Mouse (Mus musculus): ENCODE data around the gene Pcp4l1. TPM values are rescaled to one million over a fixed set of nuclear protein-coding genes. Genes with fewer than 3 reads are reported as not detected.

Pcp4l1 gene
- polyA plus RNA-seq, 1 experiment from 2014 or later: 29.9 TPM

DNA sequence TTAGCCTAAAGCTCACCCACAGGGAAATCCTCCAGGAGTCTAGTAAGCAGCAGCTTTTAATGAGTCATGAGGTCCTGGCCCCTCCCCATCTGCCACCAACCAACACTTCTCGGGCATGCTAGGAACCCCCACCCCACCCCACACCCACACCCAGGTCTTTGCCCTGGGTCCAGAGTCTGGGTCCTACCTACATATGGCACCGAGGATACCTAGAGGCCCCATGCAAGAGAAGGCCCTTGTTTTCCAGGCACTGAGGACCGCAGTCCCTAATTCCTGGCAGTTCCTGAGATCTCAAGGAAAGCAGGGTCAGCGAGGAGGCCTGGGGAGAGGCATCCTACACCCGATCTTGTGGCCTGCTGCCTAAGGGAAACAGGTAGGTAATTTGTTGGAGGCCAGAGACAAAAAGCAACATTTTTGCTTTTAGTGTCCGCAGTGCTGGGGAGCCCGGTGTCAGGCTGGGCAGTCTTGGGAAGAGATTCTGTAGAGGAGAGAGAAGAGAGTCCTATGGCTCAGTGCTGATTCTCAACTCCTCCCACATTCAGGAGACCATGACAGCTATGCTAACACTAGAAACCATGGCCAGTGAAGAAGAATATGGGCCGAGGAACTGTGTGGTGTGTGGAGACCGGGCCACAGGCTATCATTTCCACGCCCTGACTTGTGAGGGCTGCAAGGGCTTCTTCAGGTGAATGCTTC lies 17.9 kb upstream of the Pcp4l1 start, which contains the start of gene Nr1i3:
Nr1i3 (plus strand) TSS at position 170 of the 696 bp plus-strand sequence.
- WGBS: 46% methylated on average over 10 of the region's 10 CpGs
- Histone ChIP-seq H3K4me2 (replicated peaks; ENCODE audit: low read depth) (peak within 1 kb of the TSS; percentile 60), H3K9ac (ENCODE audit: low read depth, low read length) (peak within 1 kb of the TSS; percentile 48), H3K27ac (ENCODE audit: low read depth, low read length) (peak within 1 kb of the TSS; percentile 92), H3K36me3 (ENCODE audit: control insufficient read depth, insufficient read depth) (peaks cover 17% of the 10 kb centered on the region), H3K27me3 (replicated peaks; ENCODE audit: control insufficient read depth, insufficient read depth, low read length) (no peaks in the 10 kb centered on the region), H3K9me3 (ENCODE audit: control insufficient read depth) (no peaks in the 10 kb centered on the region), H3K4me1 (replicated peaks; ENCODE audit: control insufficient read depth, insufficient read depth, low read length) (peaks cover 2% of the 10 kb centered on the region; the same call in 1 of the 2 replicates), H3K4me3 (ENCODE audit: low read depth, low read length) (peak within 1 kb of the TSS; percentile 32)
- TF ChIP-seq CTCF (IDR thresholded peaks at IDR 0.05; ENCODE audit: low read depth): no peak
- peak; percentile 98 for ATAC-seq

DNA sequence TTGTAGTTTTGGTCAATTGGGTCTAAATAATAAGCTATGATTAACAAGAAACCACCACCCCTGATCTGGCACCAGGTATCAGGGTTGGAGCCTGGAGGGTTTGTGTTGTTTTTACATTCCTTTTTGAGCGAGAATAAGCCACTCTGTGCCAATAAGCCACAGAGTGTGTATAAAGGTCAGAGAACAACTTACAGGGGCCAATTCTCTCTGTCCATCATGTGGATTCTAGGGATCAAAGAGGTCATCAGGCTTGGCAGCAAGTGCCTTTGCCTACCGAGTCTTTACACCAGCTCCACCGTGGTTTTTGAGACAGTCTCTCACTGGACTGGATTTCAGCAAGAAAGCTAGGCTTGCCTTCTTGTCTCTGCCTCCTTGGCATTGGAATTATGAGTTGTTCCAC lies 16.8 kb upstream of the Pcp4l1 start:
- no peak overlapping the region for H3K9ac ChIP-seq (ENCODE audit: low read depth, low read length)
- H3K4me1 ChIP-seq (replicated peaks; ENCODE audit: control insufficient read depth, insufficient read depth, low read length): peaks cover 2% of the 10 kb centered on the region; the same call in 1 of the 2 replicates
- no peak overlapping the region for H3K27ac ChIP-seq (ENCODE audit: low read depth, low read length)
- TF ChIP-seq CTCF (IDR thresholded peaks at IDR 0.05; ENCODE audit: low read depth): no peak
- H3K9me3 ChIP-seq (ENCODE audit: control insufficient read depth): no peaks in the 10 kb centered on the region
- no peak overlapping the region for H3K4me2 ChIP-seq (replicated peaks; ENCODE audit: low read depth)
- H3K36me3 ChIP-seq (ENCODE audit: control insufficient read depth, insufficient read depth): peaks cover 9% of the 10 kb centered on the region; the same call in 1 of the 2 replicates
- H3K27me3 ChIP-seq (replicated peaks; ENCODE audit: control insufficient read depth, insufficient read depth, low read length): no peaks in the 10 kb centered on the region
- 54% methylated on average over 3 of the region's 3 CpGs for WGBS
- ATAC-seq: no peak
- no peak overlapping the region for H3K4me3 ChIP-seq (ENCODE audit: low read depth, low read length)

DNA sequence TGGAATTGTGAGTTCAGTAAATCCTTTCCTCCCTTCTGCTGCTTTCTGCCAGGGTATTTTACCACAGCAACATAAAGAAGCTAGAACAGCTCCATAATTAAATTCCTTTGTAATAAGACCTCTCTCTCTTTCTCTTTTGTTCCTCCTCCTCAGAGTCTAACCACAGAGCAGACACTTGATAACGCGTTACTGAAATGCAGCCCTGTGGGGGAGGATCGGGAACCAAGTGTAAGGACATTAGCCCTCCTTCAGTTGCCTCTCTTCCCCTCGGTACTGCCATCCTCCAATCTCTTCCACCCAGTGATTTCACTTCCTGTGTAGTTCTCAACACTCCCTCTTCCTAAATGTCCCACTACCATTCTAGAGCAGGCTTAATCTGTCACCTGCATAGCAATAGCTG lies 13.3 kb upstream of the Pcp4l1 start:
- H3K4me2 ChIP-seq (replicated peaks; ENCODE audit: low read depth): no peak overlapping the region
- 40% methylated on average over 4 of the region's 4 CpGs for WGBS
- no peaks in the 10 kb centered on the region for H3K27me3 ChIP-seq (replicated peaks; ENCODE audit: control insufficient read depth, insufficient read depth, low read length)
- H3K9ac ChIP-seq (ENCODE audit: low read depth, low read length): no peak overlapping the region
- no peak overlapping the region for H3K4me3 ChIP-seq (ENCODE audit: low read depth, low read length)
- no peak overlapping the region for H3K27ac ChIP-seq (ENCODE audit: low read depth, low read length)
- H3K36me3 ChIP-seq (ENCODE audit: control insufficient read depth, insufficient read depth): no peaks in the 10 kb centered on the region
- no peak for ATAC-seq
- 0 out of 2 replicates have a peak, but pooled peaks cover under 1% of the 10 kb centered on the region for H3K4me1 ChIP-seq (replicated peaks; ENCODE audit: control insufficient read depth, insufficient read depth, low read length)
- no peak for TF ChIP-seq CTCF (IDR thresholded peaks at IDR 0.05; ENCODE audit: low read depth)
- H3K9me3 ChIP-seq (ENCODE audit: control insufficient read depth): no peaks in the 10 kb centered on the region

DNA sequence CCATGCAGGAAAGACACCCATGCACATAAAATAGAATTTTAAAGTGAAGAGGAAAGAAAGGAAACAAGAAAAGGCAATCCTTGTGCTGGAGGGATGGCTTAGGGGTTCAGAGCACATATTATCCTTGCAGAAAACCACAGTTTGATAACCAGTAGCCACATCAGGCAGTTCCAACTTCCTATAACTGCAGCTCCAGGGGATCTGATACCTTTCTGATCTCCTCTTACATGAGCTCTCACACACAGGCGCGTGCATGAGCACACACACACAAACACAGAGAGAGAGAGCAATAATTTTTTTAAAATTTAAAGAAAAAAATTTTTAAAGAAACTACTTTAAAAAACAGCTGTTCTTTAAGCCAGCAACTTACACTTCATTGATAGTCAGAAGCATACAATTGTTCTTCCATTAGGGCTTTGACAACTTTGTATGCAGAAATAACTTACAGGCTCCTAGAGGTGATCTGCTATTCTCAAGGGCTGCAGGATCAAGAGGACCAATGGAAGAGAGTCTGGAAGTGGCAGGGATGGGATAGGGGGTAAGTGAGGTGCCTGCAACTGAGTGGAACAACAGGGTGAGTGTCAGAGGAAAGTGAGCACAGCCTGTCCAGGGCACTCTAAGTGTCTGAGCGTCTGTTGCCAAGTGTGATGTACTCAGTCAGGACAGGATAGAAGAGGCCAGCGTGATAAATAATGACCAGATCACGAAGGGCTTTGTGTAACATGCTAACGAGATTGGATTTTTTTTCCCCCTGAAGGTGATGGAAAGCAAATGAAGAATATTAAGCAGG lies 9.8 kb upstream of the Pcp4l1 start:
- H3K9me3 ChIP-seq (ENCODE audit: control insufficient read depth): no peaks in the 10 kb centered on the region
- 79% methylated on average over 6 of the region's 6 CpGs for WGBS
- H3K4me3 ChIP-seq (ENCODE audit: low read depth, low read length): no peak overlapping the region
- 0 out of 2 replicates have a peak, but pooled peaks cover 3% of the 10 kb centered on the region for H3K4me1 ChIP-seq (replicated peaks; ENCODE audit: control insufficient read depth, insufficient read depth, low read length)
- H3K27me3 ChIP-seq (replicated peaks; ENCODE audit: control insufficient read depth, insufficient read depth, low read length): no peaks in the 10 kb centered on the region
- no peak overlapping the region for H3K4me2 ChIP-seq (replicated peaks; ENCODE audit: low read depth)
- H3K36me3 ChIP-seq (ENCODE audit: control insufficient read depth, insufficient read depth): no peaks in the 10 kb centered on the region
- no peak overlapping the region for H3K27ac ChIP-seq (ENCODE audit: low read depth, low read length)
- H3K9ac ChIP-seq (ENCODE audit: low read depth, low read length): no peak overlapping the region
- no peak for TF ChIP-seq CTCF (IDR thresholded peaks at IDR 0.05; ENCODE audit: low read depth)
- ATAC-seq: no peak

DNA sequence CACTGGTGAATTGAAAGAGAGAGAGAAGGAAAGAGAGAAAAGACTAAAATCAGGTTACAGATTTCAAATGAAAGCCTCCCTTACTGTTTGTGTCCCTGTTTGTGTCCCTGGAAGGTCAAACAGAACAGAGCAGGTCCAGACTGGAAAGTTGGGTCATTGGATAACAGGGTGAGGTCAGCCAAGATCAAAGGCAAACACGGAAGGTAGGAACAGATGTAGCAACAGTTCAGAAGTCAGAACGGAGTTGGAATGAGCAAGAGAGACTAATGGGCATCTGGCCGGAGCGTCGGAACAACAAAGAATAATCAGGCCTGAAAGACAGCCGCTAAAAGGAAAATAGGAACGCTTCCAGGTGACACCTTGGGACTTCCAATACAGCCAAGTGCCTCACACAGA lies 8.2 kb upstream of the Pcp4l1 start:
- no peak for TF ChIP-seq CTCF (IDR thresholded peaks at IDR 0.05; ENCODE audit: low read depth)
- ATAC-seq: peak; percentile 74
- 0 out of 2 replicates have a peak, but pooled peaks cover 3% of the 10 kb centered on the region for H3K4me1 ChIP-seq (replicated peaks; ENCODE audit: control insufficient read depth, insufficient read depth, low read length)
- 42% methylated on average over 7 of the region's 7 CpGs for WGBS
- H3K4me3 ChIP-seq (ENCODE audit: low read depth, low read length): no peak overlapping the region
- H3K36me3 ChIP-seq (ENCODE audit: control insufficient read depth, insufficient read depth): no peaks in the 10 kb centered on the region
- no peak overlapping the region for H3K27ac ChIP-seq (ENCODE audit: low read depth, low read length)
- H3K4me2 ChIP-seq (replicated peaks; ENCODE audit: low read depth): peak overlapping the region; percentile 37
- no peaks in the 10 kb centered on the region for H3K27me3 ChIP-seq (replicated peaks; ENCODE audit: control insufficient read depth, insufficient read depth, low read length)
- H3K9ac ChIP-seq (ENCODE audit: low read depth, low read length): no peak overlapping the region
- no peaks in the 10 kb centered on the region for H3K9me3 ChIP-seq (ENCODE audit: control insufficient read depth)
